Mouse (Mus musculus): Measurements from ENCODE around the gene Rasl12. TPM values are rescaled to one million over a fixed set of nuclear protein-coding genes. Genes with fewer than 3 reads are reported as not detected.

The Rasl12 gene
- total and polyA plus RNA-seq, 3 experiments = 0.13 TPM; not detected in 2

DNA sequence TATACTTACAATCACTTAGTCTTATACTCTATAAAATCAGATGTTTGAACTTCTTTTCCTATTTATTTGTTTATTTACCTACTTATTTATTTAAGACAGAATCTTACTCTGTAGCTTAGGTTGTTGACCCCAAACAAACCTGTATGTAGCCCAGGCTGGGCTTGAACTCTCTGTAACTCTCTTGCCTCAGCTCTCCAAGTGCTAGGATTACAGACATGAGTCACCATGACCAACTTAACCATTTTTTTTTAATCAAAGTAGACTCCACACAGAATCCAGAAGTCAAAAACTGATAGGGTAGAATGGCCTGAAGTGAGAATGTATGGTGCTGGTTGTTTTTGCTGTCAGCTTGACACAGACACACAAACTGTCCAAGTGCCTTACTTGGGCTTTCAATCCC lies 32.1 kb downstream of the Rasl12 start:
- DNase-seq (ENCODE audit: extremely low read depth) = no peak
- H3K36me3 ChIP-seq (replicated peaks in 1 of 2; ENCODE audit: control insufficient read depth in 1 of 2, insufficient read depth in 1 of 2, low read length in 1 of 2) = no peaks in the 10 kb centered on the region

DNA sequence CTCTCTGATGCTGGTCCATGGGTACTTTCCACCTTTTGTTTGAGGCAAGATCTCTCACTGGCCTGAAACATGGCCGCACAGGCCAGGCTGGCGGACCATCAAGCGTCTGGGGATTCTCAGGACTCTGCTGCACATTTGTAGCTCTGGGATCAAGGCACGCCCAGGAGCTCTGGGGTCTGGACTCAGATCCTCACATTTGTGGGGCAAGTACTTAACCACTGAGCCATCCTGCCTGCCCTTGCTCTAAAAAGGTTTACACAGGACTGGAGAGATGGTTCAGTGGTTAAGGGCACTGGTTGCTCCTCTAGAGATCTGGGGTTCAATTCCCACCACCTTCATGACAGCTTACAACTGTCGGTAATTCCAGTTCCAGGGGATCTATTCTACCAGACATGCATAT lies 32.6 kb downstream of the Rasl12 start:
- Histone ChIP-seq H3K4me1 (ENCODE audit: control insufficient read depth in 1 of 2, insufficient read depth in 2 of 2) (peaks cover 0 to 10% of the 10 kb centered on the region in 2 experiments; a peak in 2 of 4 replicates), H3K9me3 (replicated peaks; ENCODE audit: low read length) (peaks cover 3% of the 10 kb centered on the region), H3K4me2 (ENCODE audit: insufficient read depth, low read depth, poor library complexity, severe bottlenecking) (no peak overlapping the region), H3K27me3 (replicated peaks) (peaks cover 1% of the 10 kb centered on the region), H3K4me3 (replicated peaks in 1 of 3; ENCODE audit: low read depth in 2 of 3, low read length in 2 of 3, poor library complexity in 1 of 3) (no peak overlapping the region), H3K79me2 (replicated peaks; ENCODE audit: control insufficient read depth, extremely low read depth, insufficient read depth, poor library complexity, severe bottlenecking) (no peaks in the 10 kb centered on the region), H3K36me3 (replicated peaks in 1 of 2; ENCODE audit: control insufficient read depth in 1 of 2, insufficient read depth in 1 of 2, low read length in 1 of 2) (no peaks in the 10 kb centered on the region), H3K27ac (ENCODE audit: insufficient read depth, low read depth) (no peak overlapping the region), H3K9ac (ENCODE audit: insufficient read depth, low read depth) (no peak overlapping the region)
- no peak for DNase-seq (ENCODE audit: extremely low read depth)
- in situ Hi-C loops (cut with MboI; ENCODE audit: low pct_ligation_motif_present, low pct_unique_long_range_greater_than_20kb, low sequenced_read_pairs) = no loop called here
- dilution Hi-C loops (cut with MboI; ENCODE audit: extremely low pct_ligation_motif_present, extremely low pct_unique_long_range_greater_than_20kb, low sequenced_read_pairs) = no loop called here
- TF ChIP-seq TCF12 (IDR thresholded peaks at IDR 0.05; ENCODE audit: low read depth, low read length) = no peak
- TF ChIP-seq ETS1 (conservative IDR thresholded peaks at IDR 0.05; ENCODE audit: low read depth, low read length) = no peak
- no peak for TF ChIP-seq NELFE (IDR thresholded peaks at IDR 0.05; ENCODE audit: low read depth, low read length)
- TF ChIP-seq MYC (IDR thresholded peaks at IDR 0.05; ENCODE audit: low read depth, low read length) = no peak
- no peak for TF ChIP-seq ZMIZ1 (IDR thresholded peaks at IDR 0.05; ENCODE audit: low read depth, low read length)
- TF ChIP-seq USF2 (conservative IDR thresholded peaks at IDR 0.05; ENCODE audit: low read depth, low read length) = no peak
- TF ChIP-seq ZKSCAN1 (IDR thresholded peaks at IDR 0.05; ENCODE audit: borderline replicate concordance, low read depth, low read length) = no peak
- TF ChIP-seq MXI1 (IDR thresholded peaks at IDR 0.05; ENCODE audit: low read depth, low read length) = no peak
- TF ChIP-seq RCOR1 (conservative IDR thresholded peaks at IDR 0.05; ENCODE audit: low read depth, low read length) = no peak
- no peak for TF ChIP-seq MEF2A (IDR thresholded peaks at IDR 0.05; ENCODE audit: borderline replicate concordance, low read depth, low read length)

More for the DNA sequence above, 32.1 kb downstream of the Rasl12 start:
- Histone ChIP-seq H3K4me1 (ENCODE audit: control insufficient read depth in 1 of 2, insufficient read depth in 2 of 2) (peaks cover 0 to 10% of the 10 kb centered on the region in 2 experiments; a peak in 2 of 4 replicates), H3K27ac (ENCODE audit: insufficient read depth, low read depth) (no peak overlapping the region), H3K9ac (ENCODE audit: insufficient read depth, low read depth) (no peak overlapping the region), H3K79me2 (replicated peaks; ENCODE audit: control insufficient read depth, extremely low read depth, insufficient read depth, poor library complexity, severe bottlenecking) (no peaks in the 10 kb centered on the region), H3K4me2 (ENCODE audit: insufficient read depth, low read depth, poor library complexity, severe bottlenecking) (no peak overlapping the region), H3K9me3 (replicated peaks; ENCODE audit: low read length) (peaks cover 3% of the 10 kb centered on the region), H3K4me3 (replicated peaks in 1 of 3; ENCODE audit: low read depth in 2 of 3, low read length in 2 of 3, poor library complexity in 1 of 3) (no peak overlapping the region), H3K27me3 (replicated peaks) (peaks cover 1% of the 10 kb centered on the region)
- TF ChIP-seq CHD1 (IDR thresholded peaks at IDR 0.05; ENCODE audit: low read depth, low read length) = no peak
- no peak for TF ChIP-seq IRF4 (IDR thresholded peaks at IDR 0.05; ENCODE audit: low read depth, low read length)
- no peak for TF ChIP-seq TBP (conservative IDR thresholded peaks at IDR 0.05; ENCODE audit: low read depth, low read length)
- no peak for TF ChIP-seq ZC3H11A (IDR thresholded peaks at IDR 0.05; ENCODE audit: low read depth, low read length)
- TF ChIP-seq SMC3 (IDR thresholded peaks at IDR 0.05; ENCODE audit: low read depth, low read length) = no peak
- no peak for TF ChIP-seq ZMIZ1 (IDR thresholded peaks at IDR 0.05; ENCODE audit: low read depth, low read length)
- TF ChIP-seq EP300 (IDR thresholded peaks at IDR 0.05; ENCODE audit: low read length) = no peak
- no peak for TF ChIP-seq JUND (conservative IDR thresholded peaks at IDR 0.05; ENCODE audit: low read depth, low read length)
- no peak for TF ChIP-seq HCFC1 (IDR thresholded peaks at IDR 0.05; ENCODE audit: low read depth, low read length)
- no peak for TF ChIP-seq GABPA (IDR thresholded peaks at IDR 0.05; ENCODE audit: insufficient replicate concordance, low read depth, low read length)
- no peak for TF ChIP-seq POLR2AphosphoS2 (IDR thresholded peaks at IDR 0.05; ENCODE audit: low read depth, low read length)
- dilution Hi-C loops (cut with MboI; ENCODE audit: extremely low pct_ligation_motif_present, extremely low pct_unique_long_range_greater_than_20kb, low sequenced_read_pairs) (no loop called here), in situ Hi-C loops (cut with MboI; ENCODE audit: low pct_ligation_motif_present, low pct_unique_long_range_greater_than_20kb, low sequenced_read_pairs) (no loop called here)

Measured in CH12.LX (cell line).